Comparison of ENCODE assay signal across 28 mouse cellular contexts in the genomic region with DNA sequence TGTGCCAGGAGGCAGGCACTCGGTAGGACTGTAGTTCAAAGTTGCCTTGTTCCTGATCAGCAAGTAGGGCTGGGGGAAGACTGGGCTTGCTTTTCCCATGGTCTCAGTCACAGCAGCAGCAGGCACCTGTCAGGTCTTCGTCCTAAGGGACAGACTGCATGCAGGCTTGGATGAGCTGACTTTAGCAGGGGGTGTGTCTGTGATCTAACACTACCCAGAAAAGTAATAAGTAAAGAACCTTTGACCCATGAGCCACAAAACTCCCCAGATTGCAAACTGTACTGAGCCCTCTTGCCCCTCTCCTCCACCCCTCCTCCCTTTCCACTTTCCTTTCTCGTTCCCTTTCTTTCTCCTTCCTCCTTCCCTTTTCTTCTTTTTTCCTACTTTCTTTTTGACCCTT. TPM values are rescaled to one million over a fixed set of nuclear protein-coding genes. Genes with fewer than 3 reads are reported as not detected.
DNase-seq lines count a peak whose midpoint lies in the region; ATAC-seq lines count a peak whose summit lies in the region.
"Had no signal": no experiment of that assay in that cellular context is flagged by ENCODE, and none has a peak within 500 bp of the region (broad histone marks: within the 10 kb centered on the region; RNA-seq: fewer than 3 reads in every experiment).

No protein-coding gene starts in this region.

- no peaks in the 10 kb centered on the region for H3K9me3 ChIP-seq in limb, embryonic 11.5 days (ENCODE audit: control insufficient read depth, low read length)
- no peaks in the 10 kb centered on the region for H3K9me3 ChIP-seq in limb, embryonic 10.5 days (replicated peaks)
- H3K9me3 ChIP-seq in intestine, embryonic 16.5 days (ENCODE audit: control insufficient read depth, low read length), result no peaks in the 10 kb centered on the region
- no peaks in the 10 kb centered on the region for H3K9me3 ChIP-seq in heart, embryonic 12.5 days (replicated peaks)
- H3K9me3 ChIP-seq: forebrain, embryonic 10.5 days; forebrain, embryonic 13.5 days; G1E; heart, embryonic 10.5 days; hindbrain, embryonic 12.5 days; hindbrain, embryonic 15.5 days had no signal

- H3K9ac ChIP-seq in limb, embryonic 11.5 days (ENCODE audit: low read length), result no peak overlapping the region
- H3K9ac ChIP-seq in intestine, embryonic 16.5 days (ENCODE audit: low read depth, low read length), result no peak overlapping the region
- no peak overlapping the region for H3K9ac ChIP-seq in heart, embryonic 12.5 days
- H3K9ac ChIP-seq: forebrain, embryonic 13.5 days; hindbrain, embryonic 12.5 days; hindbrain, embryonic 15.5 days had no signal

- WGBS in limb, embryonic 11.5 days, result 44% methylated on average over 3 of the region's 3 CpGs
- WGBS in limb, embryonic 10.5 days, result 53% methylated on average over 3 of the region's 3 CpGs
- WGBS in intestine, embryonic 16.5 days, result 35% methylated on average over 3 of the region's 3 CpGs
- 35% methylated on average over 3 of the region's 3 CpGs for WGBS in heart, embryonic 12.5 days

- H3K36me3 ChIP-seq in limb, embryonic 11.5 days (ENCODE audit: control insufficient read depth, insufficient read depth, low read length), result no peaks in the 10 kb centered on the region
- no peaks in the 10 kb centered on the region for H3K36me3 ChIP-seq in limb, embryonic 10.5 days
- H3K36me3 ChIP-seq in intestine, embryonic 16.5 days (ENCODE audit: control insufficient read depth, insufficient read depth, low read length), result no peaks in the 10 kb centered on the region
- H3K36me3 ChIP-seq in heart, embryonic 12.5 days, result no peaks in the 10 kb centered on the region
- H3K36me3 ChIP-seq: forebrain, embryonic 10.5 days; G1E; heart, embryonic 10.5 days; hindbrain, embryonic 12.5 days; hindbrain, embryonic 15.5 days had no signal

- H3K27me3 ChIP-seq in limb, embryonic 11.5 days (ENCODE audit: control insufficient read depth, insufficient read depth, low read length), result no peaks in the 10 kb centered on the region
- H3K27me3 ChIP-seq in limb, embryonic 10.5 days (ENCODE audit: low read depth, poor library complexity, severe bottlenecking), result no peaks in the 10 kb centered on the region
- H3K27me3 ChIP-seq in intestine, embryonic 16.5 days (replicated peaks; ENCODE audit: control insufficient read depth, insufficient read depth, low read length), result no peaks in the 10 kb centered on the region
- no peaks in the 10 kb centered on the region for H3K27me3 ChIP-seq in heart, embryonic 12.5 days (replicated peaks)
- H3K27me3 ChIP-seq: CH12.LX; forebrain, embryonic 13.5 days; hindbrain, embryonic 12.5 days; hindbrain, embryonic 15.5 days had no signal

- no peak for ATAC-seq in limb, embryonic 11.5 days (ENCODE audit: insufficient number of reproducible peaks, low FRiP score, low TSS enrichment, low read depth)
- peak; percentile 64 for ATAC-seq in intestine, embryonic 16.5 days
- ATAC-seq in heart, embryonic 12.5 days (ENCODE audit: insufficient number of reproducible peaks, low FRiP score), result no peak
- ATAC-seq: forebrain, embryonic 13.5 days; forebrain, embryonic 16.5 days; Patski had no signal

- peak; percentile 56 for DNase-seq in kidney, adult 9 months
- no peak for DNase-seq in kidney, adult 18-20 months
- peak; percentile 6 for DNase-seq in limb, embryonic 11.5 days (ENCODE audit: low spot score)
- no peak for DNase-seq in limb, embryonic 10.5 days (ENCODE audit: low spot score)
- DNase-seq: adrenal gland, postnatal 10 days; adrenal gland, postnatal 36 days; B cell, adult 2 months; cerebellum, adult 18-20 months; cerebellum, adult 9-10 months; cerebellum, postnatal 14 days; gastrocnemius, postnatal 10 days; gastrocnemius, postnatal 36 days; heart, adult 2 months had no signal

- no peaks in the 10 kb centered on the region for H3K4me1 ChIP-seq in limb, embryonic 11.5 days (ENCODE audit: control insufficient read depth, insufficient read depth, low read length)
- H3K4me1 ChIP-seq in limb, embryonic 10.5 days, result peaks cover 3% of the 10 kb centered on the region; the same call in 1 of the 2 replicates
- 0 out of 2 replicates have a peak, but pooled peaks cover 3% of the 10 kb centered on the region for H3K4me1 ChIP-seq in intestine, embryonic 16.5 days (ENCODE audit: control insufficient read depth, insufficient read depth, low read length)
- no peaks in the 10 kb centered on the region for H3K4me1 ChIP-seq in heart, embryonic 12.5 days (replicated peaks)
- H3K4me1 ChIP-seq: forebrain, embryonic 10.5 days; forebrain, embryonic 13.5 days; hindbrain, embryonic 12.5 days; hindbrain, embryonic 15.5 days had no signal

- H3K27ac ChIP-seq in limb, embryonic 11.5 days (replicated peaks; ENCODE audit: low read depth, low read length), result no peak overlapping the region
- H3K27ac ChIP-seq in limb, embryonic 10.5 days, result no peak overlapping the region
- H3K27ac ChIP-seq in intestine, embryonic 16.5 days (ENCODE audit: low read length), result no peak overlapping the region
- H3K27ac ChIP-seq in heart, embryonic 12.5 days (ENCODE audit: poor library complexity, severe bottlenecking), result no peak overlapping the region
- H3K27ac ChIP-seq: forebrain, embryonic 10.5 days; forebrain, embryonic 13.5 days; heart, adult 2 months; heart, embryonic 10.5 days; hindbrain, embryonic 12.5 days; hindbrain, embryonic 15.5 days had no signal

- H3K4me2 ChIP-seq in limb, embryonic 11.5 days (ENCODE audit: low read depth, severe bottlenecking), result no peak overlapping the region
- H3K4me2 ChIP-seq in intestine, embryonic 16.5 days (ENCODE audit: low read depth, low read length), result no peak overlapping the region
- no peak overlapping the region for H3K4me2 ChIP-seq in heart, embryonic 12.5 days
- H3K4me2 ChIP-seq: forebrain, embryonic 13.5 days; hindbrain, embryonic 12.5 days; hindbrain, embryonic 15.5 days had no signal

- no peak overlapping the region for H3K4me3 ChIP-seq in limb, embryonic 11.5 days (ENCODE audit: low read depth, low read length)
- no peak overlapping the region for H3K4me3 ChIP-seq in limb, embryonic 10.5 days
- H3K4me3 ChIP-seq in intestine, embryonic 16.5 days (ENCODE audit: low read length), result no peak overlapping the region
- H3K4me3 ChIP-seq in heart, embryonic 12.5 days, result no peak overlapping the region
- H3K4me3 ChIP-seq: forebrain, embryonic 10.5 days; forebrain, embryonic 13.5 days; heart, adult 2 months; heart, embryonic 10.5 days; hindbrain, embryonic 12.5 days; hindbrain, embryonic 15.5 days had no signal

RNA-seq across cellular contexts. Expression of a gene that starts 4.3 kb away (rescaled TPM):
- 0.11 TPM in 1 of 2 replicates, not detected in the other for polyA plus RNA-seq in limb, embryonic 11.5 days (2014; fragmentation: Nextera tagmentation; extraction: Ambion mirVana)
- not detected in 2 replicates for polyA plus RNA-seq in limb, embryonic 10.5 days (2016; fragmentation: Nextera tagmentation; extraction: Ambion mirVana)
- polyA plus RNA-seq in intestine, embryonic 16.5 days (2015; fragmentation: Nextera tagmentation; extraction: Ambion mirVana), result not detected in 2 replicates
- not detected in 2 replicates for polyA plus RNA-seq in heart, embryonic 12.5 days (2016; fragmentation: Nextera tagmentation; extraction: Ambion mirVana)
- polyA plus RNA-seq: embryonic facial prominence, embryonic 11.5 days; embryonic facial prominence, embryonic 14.5 days; forebrain, embryonic 10.5 days; forebrain, embryonic 13.5 days; forebrain, embryonic 16.5 days; G1E; heart, embryonic 10.5 days; heart, embryonic 14.5 days; heart, postnatal 0 days; hindbrain, embryonic 15.5 days; Patski had no signal

RNA-seq across cellular contexts. Expression of a gene that starts 54.4 kb away (rescaled TPM):
- 5.6 and 8.7 TPM in 2 replicates for polyA plus RNA-seq in limb, embryonic 11.5 days (2014; fragmentation: Nextera tagmentation; extraction: Ambion mirVana)
- polyA plus RNA-seq in limb, embryonic 10.5 days (2016; fragmentation: Nextera tagmentation; extraction: Ambion mirVana), result 4.7 and 5.3 TPM in 2 replicates
- polyA plus RNA-seq in intestine, embryonic 16.5 days (2015; fragmentation: Nextera tagmentation; extraction: Ambion mirVana), result 2.2 and 3.0 TPM in 2 replicates
- 8.5 and 9.2 TPM in 2 replicates for polyA plus RNA-seq in heart, embryonic 12.5 days (2016; fragmentation: Nextera tagmentation; extraction: Ambion mirVana)

Comparison
In these comparisons a context has a peak if more than half of its experiments do, and no peak if none do; other contexts are left out.
1. DNase-seq: peak in kidney, adult 9 months (single experiment) and limb, embryonic 11.5 days (single experiment); none in kidney, adult 18-20 months (single experiment) and limb, embryonic 10.5 days (single experiment).